Mouse (Mus musculus): Measurements from ENCODE around the gene Adcy1.

Gene Adcy1

GRCm38 (mm10) chr11:7140449-7140848 is 77.2 kb downstream of the Adcy1 start:
- peak; percentile 49 for DNase-seq

- peak; percentile 72 for DNase-seq
Measured at GRCm38 (mm10) chr11:7142725-7143124, 79.4 kb downstream of the Adcy1 start.

GRCm38 (mm10) chr11:7144369-7144768 is 81.1 kb downstream of the Adcy1 start:
- peak; percentile 56 for DNase-seq

GRCm38 (mm10) chr11:7145221-7145620 is 81.9 kb downstream of the Adcy1 start:
- DNase-seq, result peak; percentile 30

- no peak for DNase-seq
Measured at GRCm38 (mm10) chr11:7147536-7147935, 84.2 kb downstream of the Adcy1 start.

GRCm38 (mm10) chr11:7147945-7148344 is 84.7 kb downstream of the Adcy1 start:
- DNase-seq, result no peak

GRCm38 (mm10) chr11:7149471-7149870 is 86.2 kb downstream of the Adcy1 start:
- DNase-seq, result no peak

- no peak for DNase-seq
Measured at GRCm38 (mm10) chr11:7150511-7150910, 87.2 kb downstream of the Adcy1 start.

GRCm38 (mm10) chr11:7152371-7152770 is 89.1 kb downstream of the Adcy1 start:
- no peak for DNase-seq

- DNase-seq, result no peak
Measured at GRCm38 (mm10) chr11:7153081-7153480, 89.8 kb downstream of the Adcy1 start.

GRCm38 (mm10) chr11:7156427-7156826 is 93.1 kb downstream of the Adcy1 start:
- DNase-seq, result no peak

GRCm38 (mm10) chr11:7158196-7158595 is 94.9 kb downstream of the Adcy1 start:
- DNase-seq, result no peak

GRCm38 (mm10) chr11:7160146-7160545 is 96.9 kb downstream of the Adcy1 start:
- no peak for DNase-seq

- DNase-seq, result no peak
Measured at GRCm38 (mm10) chr11:7160637-7161101, 97.4 kb downstream of the Adcy1 start.

- peak; percentile 40 for DNase-seq
Measured at GRCm38 (mm10) chr11:7161502-7162174, 98.3 kb downstream of the Adcy1 start.

- no peak for DNase-seq
Measured at GRCm38 (mm10) chr11:7164416-7164815, 101.1 kb downstream of the Adcy1 start.

GRCm38 (mm10) chr11:7169645-7170044 is 106.4 kb downstream of the Adcy1 start:
- DNase-seq, result no peak

- peak; percentile 85 for DNase-seq
Measured at GRCm38 (mm10) chr11:7173664-7174063, 110.4 kb downstream of the Adcy1 start.

GRCm38 (mm10) chr11:7178724-7179123 is 115.4 kb downstream of the Adcy1 start:
- DNase-seq, result no peak

- DNase-seq, result no peak
Measured at GRCm38 (mm10) chr11:7179276-7179675, 116.0 kb downstream of the Adcy1 start.

GRCm38 (mm10) chr11:7182409-7183042 is 119.2 kb downstream of the Adcy1 start:
- no peak for DNase-seq

- DNase-seq, result no peak
Measured at GRCm38 (mm10) chr11:7184420-7184819, 121.1 kb downstream of the Adcy1 start.

- DNase-seq, result no peak
Measured at GRCm38 (mm10) chr11:7187472-7187871, 124.2 kb downstream of the Adcy1 start.

- no peak for DNase-seq
Measured at GRCm38 (mm10) chr11:7188469-7188868, 125.2 kb downstream of the Adcy1 start, which contains the start of gene Gm11985. Gm11985 (minus strand) TSS chr11:7188569.

Data from lung, postnatal 36 days (tissue).